Mouse (Mus musculus) lung, postnatal 0 days (tissue): ENCODE results near the gene Sgta.

Source experiments
- CTCF ChIP-seq: IDR thresholded peaks from 2 replicates; pipeline ENCODE4 v1.5.1; 2016; ENCODE audit warnings: antibody characterized with exemption, mild to moderate bottlenecking
- EP300 ChIP-seq: IDR thresholded peaks from 2 replicates; pipeline ENCODE4 v1.6.1; 2016; ENCODE audit warnings: antibody characterized with exemption, mild to moderate bottlenecking, control low read depth

DNA sequence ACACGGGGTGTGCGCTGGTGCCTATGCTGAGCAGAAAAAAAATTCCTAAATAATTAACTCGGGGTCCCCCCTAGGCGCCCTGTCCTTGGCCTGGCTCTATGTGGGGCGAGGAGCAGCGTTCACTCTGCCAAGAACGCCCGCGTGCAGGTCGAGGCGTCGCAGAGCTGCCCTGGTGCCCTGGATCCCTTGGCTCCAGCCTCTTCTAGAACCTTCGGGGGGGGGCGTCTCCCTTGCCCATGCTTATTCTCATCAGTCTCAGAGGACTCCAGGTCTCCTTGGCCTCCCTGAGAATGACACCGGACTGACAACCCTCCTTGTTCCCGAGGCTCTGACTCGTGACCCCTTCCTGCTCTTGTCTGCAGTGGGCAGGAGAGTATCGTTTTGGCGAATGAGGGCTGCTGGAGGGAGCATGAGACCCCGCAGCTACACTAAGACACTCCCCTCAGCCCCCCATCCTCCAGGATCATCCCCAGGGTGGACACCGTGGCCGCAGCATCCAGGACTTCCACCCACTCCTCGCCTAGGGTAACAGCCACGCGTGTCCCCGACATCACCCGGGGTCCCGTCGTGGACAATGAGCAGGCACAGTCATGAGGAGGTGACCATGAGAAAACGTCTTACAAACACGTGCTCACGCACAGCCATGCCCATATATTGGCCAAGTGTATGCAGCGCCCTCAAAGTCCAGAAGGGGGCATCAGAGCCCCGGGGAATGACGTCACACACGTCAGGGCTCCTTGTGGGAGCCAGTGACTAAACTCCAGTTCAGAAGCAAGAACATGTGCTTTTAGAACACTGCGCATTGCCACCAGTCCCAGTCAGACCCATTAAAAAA is 60.4 kb downstream of the Sgta start:
- TF ChIP-seq CTCF, result peak; percentile 95
- no peak for TF ChIP-seq EP300
